Mouse (Mus musculus): ENCODE measurements around the gene Frem3.

Frem3 gene

GRCm38 (mm10) chr8:80610549-80611440 is at the start of gene Frem3:
Gene Frem3, plus strand, starts transcription at chr8:80611080.
- no peak for DNase-seq

DNA sequence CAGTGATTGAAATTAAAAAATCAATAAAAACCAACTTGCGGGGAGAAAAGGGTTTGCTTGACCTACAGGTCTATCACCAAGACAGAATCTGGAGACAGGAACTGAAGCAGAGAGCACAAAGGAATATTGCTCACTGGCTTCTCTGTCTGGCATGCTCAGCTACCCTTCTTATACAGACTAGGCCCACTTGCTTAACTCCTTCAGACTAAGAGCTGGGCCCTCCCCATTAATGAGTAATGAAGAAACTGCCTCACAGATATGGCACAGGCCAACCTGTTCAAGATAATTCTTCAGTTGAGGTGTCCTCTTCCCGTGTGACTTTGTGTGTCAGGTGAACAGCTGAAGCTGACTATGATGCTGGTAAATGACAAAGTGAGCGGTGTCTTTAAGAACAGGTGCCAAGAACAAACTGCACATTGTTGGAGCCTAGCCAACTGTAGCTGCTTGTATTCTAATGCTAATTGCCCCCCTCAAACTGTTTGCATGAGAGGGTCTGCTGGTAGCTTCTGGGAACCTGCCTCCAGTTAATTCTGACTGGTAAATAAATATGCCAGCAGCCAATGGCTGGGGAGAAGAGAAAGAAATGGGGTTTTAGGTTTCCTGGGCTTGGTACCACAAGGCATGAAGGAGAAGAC is 46.6 kb upstream of the Frem3 start:
- no peak for DNase-seq

DNA sequence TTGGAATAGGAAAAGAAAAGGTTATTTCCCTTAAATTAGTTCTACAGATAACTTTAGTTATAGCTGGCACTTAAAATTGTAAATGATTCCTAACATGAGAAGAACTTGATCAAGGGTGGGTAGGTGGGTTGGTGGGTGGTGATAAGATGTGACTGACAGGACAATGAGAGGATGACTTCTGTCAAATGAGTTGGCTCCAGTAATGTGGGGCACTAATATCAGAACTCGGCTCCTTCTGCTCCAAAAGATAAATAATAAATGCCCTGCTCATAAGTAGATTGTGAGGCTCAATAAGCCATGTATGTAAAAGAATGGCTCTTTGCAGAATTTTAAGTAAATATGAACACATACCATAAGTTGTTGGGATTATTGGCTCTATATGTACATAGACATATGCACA is 43.4 kb upstream of the Frem3 start:
- DNase-seq = no peak

DNA sequence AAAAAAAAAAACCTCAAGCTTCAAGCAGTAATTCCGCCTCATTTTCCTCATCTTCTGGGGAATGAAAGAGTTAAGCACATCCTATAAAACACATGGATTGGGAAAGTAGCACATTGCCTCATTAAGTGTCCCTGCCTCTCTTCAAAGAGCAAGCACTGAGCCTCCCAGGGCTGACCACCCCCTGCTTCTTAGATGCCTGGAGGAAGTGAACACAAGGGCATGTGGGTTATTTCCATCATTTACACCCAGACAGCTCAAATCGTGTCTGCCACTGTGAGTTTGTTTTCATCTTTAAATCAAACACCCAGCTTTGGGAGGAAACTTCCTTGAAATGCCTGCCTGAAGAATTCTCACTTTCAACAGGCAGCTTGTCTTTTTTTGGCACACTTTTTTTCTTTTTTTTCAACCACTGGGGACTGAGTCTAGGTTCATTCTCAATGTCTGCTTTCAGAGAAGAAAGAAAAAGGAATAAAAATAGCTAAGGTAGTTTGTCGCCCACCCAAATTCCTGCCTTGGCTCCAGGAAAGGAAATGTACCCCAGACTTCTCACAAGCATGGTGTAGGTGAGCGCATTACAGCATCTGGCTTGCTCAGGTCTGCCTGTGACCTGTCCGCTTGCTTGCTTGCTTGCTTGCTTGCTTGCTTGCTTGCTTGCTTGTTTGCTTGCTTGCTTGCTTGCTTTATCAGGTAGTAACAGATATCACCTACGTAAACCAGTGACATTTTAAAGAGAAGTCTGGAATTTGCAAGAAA is 42.5 kb upstream of the Frem3 start:
- no peak for DNase-seq

- DNase-seq = no peak
Observed at GRCm38 (mm10) chr8:80572417-80573061, 38.3 kb upstream of the Frem3 start.

DNA sequence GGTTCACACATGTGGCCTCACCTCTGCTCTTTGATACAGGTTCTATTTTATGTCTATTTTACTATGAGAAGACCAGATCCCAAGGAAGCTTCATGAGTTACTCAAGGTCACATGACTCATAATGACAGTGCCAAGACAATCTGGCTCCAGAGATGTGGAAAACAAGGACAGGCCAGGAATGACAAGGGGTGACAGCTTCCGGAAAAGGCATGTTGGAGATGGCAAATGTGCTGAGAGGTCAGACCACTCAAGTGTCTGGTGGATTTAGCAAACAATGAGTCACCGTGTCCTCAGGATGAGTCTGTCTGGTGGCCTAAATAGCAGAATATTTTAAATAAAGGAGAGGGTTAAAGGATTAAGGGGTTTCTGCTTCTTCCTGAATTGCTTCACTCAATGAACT is 33.8 kb upstream of the Frem3 start:
- DNase-seq = no peak

DNA sequence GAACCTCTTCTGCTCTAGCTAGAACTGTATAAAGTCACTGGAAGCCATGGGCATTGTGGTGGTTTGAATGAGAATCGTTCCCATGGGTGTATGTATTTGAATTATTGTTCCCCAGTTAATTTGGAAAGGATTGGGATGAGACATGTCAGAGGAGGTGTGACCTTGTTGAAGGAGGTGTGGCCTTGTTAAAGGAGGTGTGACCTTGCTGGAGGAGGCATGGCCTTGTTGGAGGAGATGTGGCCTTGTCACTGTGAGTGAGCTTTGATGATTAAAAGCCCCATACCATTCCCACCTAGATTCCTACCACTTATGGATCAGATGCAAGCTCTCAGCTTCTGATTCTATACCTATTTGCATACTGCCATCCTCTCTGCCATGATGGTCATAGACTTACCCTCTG is 31.8 kb upstream of the Frem3 start:
- DNase-seq = no peak

DNA sequence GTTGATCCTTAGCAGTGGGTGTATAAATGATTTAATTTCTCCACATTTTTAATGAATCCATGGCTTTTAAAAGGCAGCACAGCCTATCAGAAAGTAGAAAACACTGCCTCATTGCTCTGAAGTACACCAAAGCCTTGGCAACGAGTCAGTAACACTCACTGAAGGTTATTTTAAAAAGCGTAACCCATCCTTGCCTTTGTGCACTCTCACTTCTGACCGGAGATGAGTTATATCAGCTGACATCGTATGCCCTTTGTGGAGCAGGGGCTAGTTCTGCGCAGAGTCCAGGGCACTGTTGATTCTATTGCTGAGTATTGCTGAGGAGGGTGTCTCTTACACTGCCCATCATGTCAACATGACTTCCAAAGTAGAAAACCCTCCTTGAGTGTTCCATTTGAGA is 18.3 kb upstream of the Frem3 start:
- DNase-seq = no peak

DNA sequence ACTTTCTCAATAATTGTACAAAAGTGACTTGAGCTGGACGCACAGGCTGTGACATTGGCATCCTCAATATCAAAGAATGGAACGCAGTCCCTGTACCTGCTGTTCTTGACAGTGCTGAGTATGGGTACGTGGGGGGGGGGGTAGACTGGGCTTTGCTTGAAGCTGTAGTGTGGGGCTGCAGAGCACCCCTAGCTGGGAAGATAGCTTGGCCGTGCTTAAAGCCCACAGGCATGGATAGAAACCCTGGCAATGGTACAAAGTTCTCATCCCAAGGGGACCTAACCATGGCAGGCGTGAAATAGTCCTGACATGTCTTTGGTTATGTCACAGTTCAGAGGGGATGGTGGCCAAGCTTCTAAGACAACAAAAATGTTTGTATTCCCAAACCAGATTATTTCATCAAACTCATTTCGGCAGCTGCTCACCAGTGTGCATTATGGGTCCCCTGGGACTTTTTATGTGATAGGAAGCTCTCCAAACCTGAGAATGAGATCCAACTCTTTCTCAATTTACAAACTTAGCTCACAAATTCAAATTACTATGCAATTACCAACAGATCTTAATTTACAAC is 10.2 kb upstream of the Frem3 start:
- DNase-seq = no peak

DNA sequence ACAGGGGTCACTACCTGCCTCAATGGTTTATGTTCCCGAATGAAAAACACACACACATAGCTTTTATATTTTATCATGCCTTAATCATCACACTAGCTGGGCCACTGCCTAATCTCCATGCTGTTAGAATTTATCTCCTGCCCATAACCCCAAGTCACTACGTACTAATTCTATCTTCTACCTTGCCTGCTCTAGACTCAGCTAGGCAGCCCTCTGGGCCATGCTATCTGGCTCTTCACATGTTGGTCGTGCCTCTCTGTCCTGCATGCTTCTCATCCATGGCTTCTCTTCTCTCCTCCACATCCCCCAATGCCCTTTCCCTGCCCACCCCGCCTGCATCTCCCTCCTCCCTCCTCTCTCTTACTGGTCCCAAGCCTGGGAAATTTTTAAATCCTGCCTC is 9.0 kb upstream of the Frem3 start:
- DNase-seq = no peak

DNA sequence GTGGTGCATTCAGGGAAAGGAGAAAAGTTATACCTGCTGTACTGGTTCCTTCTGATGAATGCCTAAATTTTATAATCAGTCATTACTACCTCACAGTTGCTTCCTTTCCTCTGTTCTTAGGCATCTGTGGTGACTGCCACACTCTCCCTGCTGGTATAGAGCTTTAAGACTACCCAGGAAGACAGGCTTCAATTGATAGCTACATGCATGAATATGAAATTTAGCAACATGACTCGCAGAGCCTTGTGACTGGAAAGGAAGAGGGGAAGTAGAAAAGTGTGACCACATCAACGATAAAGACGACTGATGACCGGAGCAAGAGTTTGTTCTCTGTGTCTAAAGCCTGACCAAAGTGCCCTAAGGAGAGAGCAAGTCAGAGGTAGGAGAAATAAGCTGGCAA is 3.8 kb upstream of the Frem3 start:
- no peak for DNase-seq

DNA sequence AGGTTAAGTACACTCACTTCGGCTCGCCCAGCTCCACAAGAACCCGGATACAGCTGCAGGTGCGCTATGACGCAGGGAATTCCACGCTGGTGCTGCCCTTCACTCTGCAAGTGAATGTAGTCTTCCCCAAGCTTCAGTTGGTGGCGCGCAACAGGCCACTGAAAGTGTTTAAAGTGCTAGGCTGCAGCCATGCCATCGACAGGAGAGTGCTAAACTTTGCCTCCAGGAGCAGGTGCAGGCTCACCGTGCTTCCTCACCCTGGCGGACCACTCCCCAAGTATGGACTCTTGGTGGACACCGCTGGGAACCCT is 516 bp downstream of the Frem3 start:
- no peak for DNase-seq

DNA sequence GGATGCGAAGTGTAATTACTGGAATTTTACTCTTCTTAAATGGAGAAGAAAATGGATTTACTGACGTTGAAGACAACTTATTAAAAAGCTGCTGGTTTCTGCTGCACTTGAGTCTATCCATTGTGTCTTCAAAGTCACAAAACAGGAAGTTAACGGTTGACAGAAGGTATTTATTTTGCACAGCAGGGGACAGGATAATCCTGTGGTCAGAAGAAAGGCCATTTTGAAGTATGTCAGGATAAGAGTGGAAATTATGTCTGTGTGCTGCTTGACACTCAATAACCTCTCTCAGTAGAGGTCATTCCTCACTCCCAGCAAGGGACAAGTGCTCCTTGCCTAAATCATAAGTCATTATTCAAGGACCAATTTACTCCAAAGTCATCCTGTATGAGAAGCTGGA is 8.9 kb downstream of the Frem3 start:
- no peak for DNase-seq

GRCm38 (mm10) chr8:80647394-80647793 is 36.5 kb downstream of the Frem3 start:
- no peak for DNase-seq

DNA sequence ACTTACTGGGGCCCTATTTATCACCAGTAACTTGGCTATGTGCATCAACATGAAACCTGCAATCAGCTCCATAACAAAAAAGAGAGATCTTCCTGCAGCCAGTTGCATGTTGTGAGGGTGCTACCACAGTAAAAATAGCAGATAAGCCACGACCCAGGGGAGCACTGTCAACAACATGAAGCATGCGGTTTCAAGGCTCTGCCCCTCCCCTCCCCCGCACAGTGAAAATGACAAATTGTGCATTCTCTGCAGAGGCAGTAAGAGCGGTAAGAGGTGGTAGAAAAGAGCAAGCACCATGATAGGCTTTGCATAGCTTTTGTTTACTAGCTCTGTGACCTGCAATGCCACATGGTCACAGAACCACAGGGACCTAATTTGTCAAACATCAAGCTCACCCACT is 46.8 kb downstream of the Frem3 start:
- DNase-seq = no peak

DNA sequence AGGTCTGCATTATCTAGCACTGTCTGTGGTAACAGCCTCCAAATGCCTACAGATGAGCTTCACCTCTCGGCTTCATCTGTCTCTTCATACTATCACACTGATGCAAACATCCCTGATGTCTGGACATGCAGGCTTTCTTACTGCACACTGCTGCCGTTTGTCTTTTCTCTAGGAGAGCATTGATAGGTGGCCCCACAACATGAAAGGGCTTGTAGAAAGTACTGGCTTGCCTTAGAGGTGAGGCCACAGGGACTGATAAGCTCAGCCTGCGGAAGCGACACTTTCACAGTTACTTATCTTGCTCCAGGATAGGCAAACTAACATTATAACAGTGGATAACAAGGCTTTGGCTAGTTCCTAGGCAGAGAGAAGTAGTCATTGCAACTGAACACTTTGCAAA is 50.2 kb downstream of the Frem3 start:
- DNase-seq = no peak

DNA sequence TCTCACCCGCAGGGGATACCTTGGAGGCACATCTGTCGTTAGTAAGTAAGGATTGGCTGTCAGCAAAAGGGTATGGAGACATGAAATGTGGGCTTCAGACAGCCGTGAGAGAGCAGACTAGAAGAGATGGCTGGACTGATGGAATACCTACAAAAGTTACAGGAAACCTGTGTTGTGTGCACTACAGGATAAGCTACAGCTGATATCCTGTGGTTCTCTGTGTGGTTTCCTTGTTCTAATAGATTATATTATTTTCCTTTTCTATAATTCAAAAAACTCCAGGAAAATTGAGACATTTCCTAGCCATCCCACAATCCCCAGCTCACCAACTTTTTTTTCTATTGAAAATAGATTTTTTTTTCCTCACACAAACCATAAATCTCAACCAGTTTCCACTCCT is 52.6 kb downstream of the Frem3 start:
- DNase-seq = no peak

DNA sequence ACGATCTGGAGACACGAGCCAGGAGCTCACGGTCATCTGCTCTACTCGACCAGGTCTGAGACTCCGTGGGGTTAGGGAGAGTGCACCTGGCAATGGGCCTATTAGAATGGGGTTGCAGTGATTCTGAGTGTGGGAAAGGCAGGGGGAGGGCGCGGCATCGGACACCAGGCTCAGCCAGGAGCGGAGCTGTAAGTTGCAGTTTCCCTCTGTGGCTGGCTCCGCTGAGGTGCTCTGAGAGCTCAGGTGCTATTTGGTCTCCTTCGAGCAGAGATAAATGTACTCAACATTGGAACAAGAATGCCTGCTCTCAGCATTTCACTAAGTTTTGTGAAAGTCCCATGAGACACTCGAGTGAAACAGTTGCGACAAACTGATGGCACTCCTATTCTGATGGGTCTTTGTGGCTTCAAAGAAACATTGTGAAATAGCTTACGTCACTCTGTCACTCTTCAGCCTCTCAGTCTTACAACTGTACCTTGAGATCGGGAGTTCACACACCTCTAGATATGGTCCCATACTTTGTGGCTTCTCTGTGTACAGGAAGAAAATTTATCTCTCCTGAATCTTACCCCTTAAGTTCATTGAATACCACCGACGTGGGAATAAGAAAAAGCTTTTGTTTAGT is 58.5 kb downstream of the Frem3 start:
- no peak for DNase-seq

- no peak for DNase-seq
Observed at GRCm38 (mm10) chr8:80682594-80682993, 71.7 kb downstream of the Frem3 start.

GRCm38 (mm10) chr8:80683756-80684335 is 73.0 kb downstream of the Frem3 start:
- DNase-seq = no peak

- peak; percentile 62 to 66 for DNase-seq
Observed at GRCm38 (mm10) chr8:80688141-80688540, 77.3 kb downstream of the Frem3 start.

All from cerebellum, postnatal 36 days (tissue).